ENCODE assay signal across 16 mouse cellular contexts in genomic region chr7:98721623-98722022, GRCm38 (mm10).
"Had no signal": no experiment of that assay in that cellular context is flagged by ENCODE, and none has a peak within 500 bp of the region (broad histone marks: within the 10 kb centered on the region; RNA-seq: fewer than 3 reads in every experiment).

No protein-coding gene starts in this region.

- DNase-seq: kidney, adult 18-20 months; liver; liver, embryonic 13.5 days; liver, postnatal 0 days; lung, postnatal 14 days; right cerebral cortex, postnatal 14 days; thymus, postnatal 4 days had no signal

- H3K4me1 ChIP-seq: lung, embryonic 15.5 days had no signal

- H3K9ac ChIP-seq: liver, embryonic 13.5 days; liver, postnatal 0 days; lung, embryonic 15.5 days; neural tube, embryonic 13.5 days; stomach, embryonic 15.5 days had no signal

- H3K27me3 ChIP-seq: liver, embryonic 13.5 days; neural tube, embryonic 13.5 days had no signal

- H3K4me3 ChIP-seq: left cerebral cortex, adult 2 months; liver, embryonic 13.5 days; lung, embryonic 15.5 days; megakaryocyte, embryonic 14.5 days; neural tube, embryonic 13.5 days; stomach, embryonic 15.5 days had no signal

- H3K27ac ChIP-seq: hindbrain, postnatal 0 days; left cerebral cortex, adult 2 months; liver, embryonic 13.5 days; lung, embryonic 15.5 days; macrophage; neural tube, embryonic 13.5 days; stomach, embryonic 15.5 days had no signal

- H3K4me2 ChIP-seq: liver, embryonic 13.5 days; lung, embryonic 15.5 days; midbrain, embryonic 11.5 days; neural tube, embryonic 13.5 days; stomach, embryonic 15.5 days had no signal

- ATAC-seq: hindbrain, postnatal 0 days; liver, postnatal 0 days; midbrain, embryonic 16.5 days had no signal

- H3K9me3 ChIP-seq: liver, embryonic 13.5 days; lung, embryonic 15.5 days; megakaryocyte, embryonic 14.5 days; neural tube, embryonic 13.5 days; stomach, embryonic 15.5 days had no signal
